Mouse (Mus musculus) embryonic fibroblast, embryonic 13.5 days (primary cell): ENCODE data around the gene Rint1. TPM values are rescaled to one million over a fixed set of nuclear protein-coding genes. Genes with fewer than 3 reads are reported as not detected.
A peak's percentile ranks its signal among the peaks of the same experiment; 100 is the strongest.

Source experiments
- H3K27ac ChIP-seq: 2 replicates; pipeline ENCODE4 v1.5.1; 2012; ENCODE audit warnings: low read length, control low read depth, inconsistent platforms; ENCODE audit not compliant: insufficient read depth
- H3K4me1 ChIP-seq: 2 replicates; pipeline ENCODE4 v1.6.1; 2011; ENCODE audit warnings: low read length; ENCODE audit not compliant: control insufficient read depth, insufficient read depth
- H3K4me3 ChIP-seq: 2 replicates; pipeline ENCODE4 v1.5.1; 2011; ENCODE audit warnings: mild to moderate bottlenecking, control low read depth, low read length; ENCODE audit not compliant: insufficient read depth
- CTCF ChIP-seq: IDR thresholded peaks from 2 replicates; pipeline ENCODE4 v1.5.1; 2011; ENCODE audit warnings: mild to moderate bottlenecking, control low read depth, low read length, moderate library complexity, borderline replicate concordance; ENCODE audit not compliant: insufficient read depth
- POLR2A ChIP-seq: IDR thresholded peaks from 2 replicates; pipeline ENCODE4 v1.6.1; 2011; ENCODE audit warnings: low read depth, mild to moderate bottlenecking, control low read depth, low read length, moderate library complexity
- polyA plus RNA-seq: library from polyadenylated mRNA; stranded (reverse); fragments of >200 nt; gene quantifications from 2 replicates; pipeline ENCODE4 v1.2.4, GENCODE M21; 2011; ENCODE audit warnings: low read depth; ENCODE audit not compliant: missing spikeins, insufficient read length

Gene Rint1
- 31.8 TPM in 2 replicates for polyA plus RNA-seq

DNA sequence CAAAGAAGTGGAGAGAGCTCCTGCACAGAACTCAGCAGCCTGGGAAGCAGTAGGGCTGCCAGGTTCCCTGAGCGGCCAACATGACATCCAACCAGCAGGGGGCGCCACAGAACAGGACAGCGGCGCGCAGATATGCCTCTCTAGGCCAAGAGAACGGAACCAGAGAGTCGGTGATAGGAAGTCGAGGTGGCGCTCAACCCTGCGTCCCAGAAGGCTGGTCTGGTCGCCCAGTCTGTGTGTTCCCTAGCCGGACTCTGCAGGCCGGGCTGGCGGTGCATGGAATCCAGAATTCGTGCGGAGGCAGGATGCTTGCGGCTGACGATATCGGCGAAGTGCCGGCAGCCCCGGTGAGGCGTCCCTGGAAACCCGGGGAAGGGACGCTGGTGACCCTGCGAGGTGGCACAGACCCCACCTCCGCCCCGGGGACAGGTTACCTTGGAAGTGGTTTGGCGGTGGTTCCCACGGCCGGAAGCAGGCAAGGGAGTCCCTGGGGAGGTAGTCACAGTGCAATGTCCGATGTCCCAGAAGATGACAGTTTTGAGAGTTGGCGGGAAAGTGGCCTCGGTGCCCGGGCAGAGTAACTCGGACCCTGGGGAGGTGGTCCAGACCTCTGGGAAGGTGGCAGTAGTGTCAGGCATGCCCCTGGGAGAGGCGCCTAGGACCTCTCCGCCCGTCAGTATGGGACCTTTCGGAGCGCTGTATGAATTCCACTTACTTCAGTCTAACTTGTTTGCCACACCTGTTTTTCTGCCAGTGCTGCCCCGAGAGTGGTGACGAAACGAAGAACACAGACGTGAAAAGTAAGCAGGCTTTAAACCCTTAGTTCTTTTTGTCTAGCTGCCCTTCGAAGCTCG is at the start of gene Rint1:
Gene Rint1, plus strand, starts transcription at position 176 of the 854 bp plus-strand sequence.
- TF ChIP-seq CTCF (peak; percentile 93), POLR2A (peak; percentile 98)
- no peak within 1 kb of the TSS for H3K27ac ChIP-seq
- no peaks in the 10 kb centered on the region for H3K4me1 ChIP-seq
- H3K4me3 ChIP-seq: peak within 1 kb of the TSS; percentile 76

DNA sequence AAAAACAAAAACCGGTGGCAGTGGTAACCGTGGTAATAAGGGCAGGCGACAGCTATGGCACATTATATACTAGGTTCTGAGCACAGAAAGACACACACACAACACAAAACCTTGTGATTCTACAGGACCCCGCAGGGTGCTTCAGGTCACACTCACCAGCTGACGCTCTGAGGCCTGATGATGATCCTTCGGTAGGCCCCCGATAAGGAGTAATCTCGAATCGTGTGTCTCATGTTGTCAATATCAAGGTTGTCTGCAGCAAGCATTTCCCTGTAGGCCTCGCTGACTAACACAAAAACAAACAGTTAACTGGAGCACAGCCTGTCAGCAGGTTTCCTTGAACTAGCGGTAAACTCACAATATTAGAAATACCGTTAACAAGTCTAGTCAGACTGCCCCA is 44.2 kb upstream of the Rint1 start:
- no peak overlapping the region for H3K4me3 ChIP-seq
- no peak overlapping the region for H3K27ac ChIP-seq
- TF ChIP-seq CTCF (no peak), POLR2A (no peak)
- H3K4me1 ChIP-seq: no peaks in the 10 kb centered on the region

DNA sequence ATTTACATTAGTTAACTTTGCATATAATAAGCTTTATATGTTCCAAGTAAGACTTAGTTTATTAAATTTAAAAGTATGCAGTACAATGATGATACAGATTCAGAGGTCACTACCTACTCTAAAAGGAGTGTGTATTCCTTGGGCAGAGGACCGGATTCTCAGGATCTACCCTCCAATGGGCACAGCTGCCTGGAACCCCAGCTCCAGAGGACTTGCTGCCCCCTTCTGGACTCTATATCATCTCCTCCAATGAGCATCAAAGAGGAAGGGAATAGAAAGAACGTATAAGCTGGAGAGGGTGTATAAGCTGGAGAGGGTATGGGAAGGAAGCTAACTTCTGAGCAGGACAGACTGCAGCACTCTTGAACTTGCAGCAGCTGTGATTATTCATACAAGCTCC is 37.6 kb upstream of the Rint1 start:
- no peak for TF ChIP-seq CTCF
- TF ChIP-seq POLR2A: no peak

DNA sequence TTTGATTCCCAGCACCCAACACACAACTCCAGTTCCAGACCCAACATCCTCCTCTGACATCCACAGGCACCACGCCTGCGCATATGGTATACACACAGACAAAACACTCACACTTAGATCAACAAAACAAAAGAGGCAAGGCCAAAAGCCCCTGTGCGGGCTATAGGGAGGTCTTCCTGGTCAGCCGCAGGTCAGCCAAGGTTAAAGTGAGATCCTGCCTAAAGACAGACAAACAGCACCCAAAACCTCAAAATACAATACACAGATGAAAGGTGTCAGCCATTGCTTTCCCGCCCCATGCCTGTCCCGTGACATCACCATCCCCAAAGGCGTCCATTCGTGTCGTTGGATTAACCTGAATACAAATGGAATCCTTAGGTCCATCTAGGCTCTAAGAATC is 31.9 kb upstream of the Rint1 start:
- no peaks in the 10 kb centered on the region for H3K4me1 ChIP-seq
- TF ChIP-seq POLR2A: no peak
- no peak for TF ChIP-seq CTCF
- H3K4me3 ChIP-seq: no peak overlapping the region
- no peak overlapping the region for H3K27ac ChIP-seq

More for the DNA sequence above, 37.6 kb upstream of the Rint1 start:
- H3K4me3 ChIP-seq: no peak overlapping the region
- H3K27ac ChIP-seq: no peak overlapping the region
- no peaks in the 10 kb centered on the region for H3K4me1 ChIP-seq

DNA sequence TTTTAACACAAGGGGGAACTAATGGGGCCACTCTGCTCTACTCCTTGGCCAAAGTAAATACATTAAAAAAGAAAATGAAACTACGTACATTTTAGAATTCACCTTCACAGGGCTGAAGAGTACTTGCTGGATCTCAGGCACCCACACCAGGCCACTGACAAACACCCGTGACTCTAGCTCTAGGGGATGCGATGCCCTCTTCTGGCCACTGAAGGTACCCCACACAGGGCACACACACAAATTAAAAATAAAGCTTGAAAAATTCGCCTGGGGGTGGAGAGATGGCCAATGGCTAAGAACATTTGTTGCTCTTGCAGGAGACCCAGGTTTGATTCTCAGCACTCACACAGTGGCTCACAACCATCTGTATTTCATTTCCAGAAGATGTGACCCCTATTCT is 31.1 kb upstream of the Rint1 start:
- TF ChIP-seq POLR2A (no peak), CTCF (no peak)
- Histone ChIP-seq H3K4me1 (no peaks in the 10 kb centered on the region), H3K27ac (no peak overlapping the region)

DNA sequence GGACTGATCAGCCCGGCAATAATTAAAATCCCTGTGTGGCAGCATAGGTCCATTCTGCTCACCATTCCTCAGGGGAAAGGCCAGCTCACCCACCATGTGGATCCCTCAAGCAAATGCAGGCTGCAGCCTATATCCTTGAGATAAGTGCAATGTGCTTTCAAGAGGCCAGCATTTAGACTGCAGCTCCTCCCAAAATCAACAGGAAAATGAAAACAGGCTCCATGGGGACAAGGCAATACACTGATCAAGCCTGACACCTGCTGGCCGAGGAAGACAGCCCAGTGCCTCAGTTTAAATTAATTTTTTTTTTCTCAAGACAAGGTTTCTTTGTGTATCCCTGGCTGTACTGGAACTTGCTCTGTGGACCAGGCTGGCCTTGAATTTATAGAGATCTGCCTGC is 28.9 kb upstream of the Rint1 start:
- no peak for TF ChIP-seq POLR2A
- peak; percentile 63; the same call in 1 of the 2 replicates for TF ChIP-seq CTCF
- H3K4me3 ChIP-seq: no peak overlapping the region
- no peak overlapping the region for H3K27ac ChIP-seq
- H3K4me1 ChIP-seq: no peaks in the 10 kb centered on the region

More for the DNA sequence above, 31.1 kb upstream of the Rint1 start:
- H3K4me3 ChIP-seq: no peak overlapping the region

DNA sequence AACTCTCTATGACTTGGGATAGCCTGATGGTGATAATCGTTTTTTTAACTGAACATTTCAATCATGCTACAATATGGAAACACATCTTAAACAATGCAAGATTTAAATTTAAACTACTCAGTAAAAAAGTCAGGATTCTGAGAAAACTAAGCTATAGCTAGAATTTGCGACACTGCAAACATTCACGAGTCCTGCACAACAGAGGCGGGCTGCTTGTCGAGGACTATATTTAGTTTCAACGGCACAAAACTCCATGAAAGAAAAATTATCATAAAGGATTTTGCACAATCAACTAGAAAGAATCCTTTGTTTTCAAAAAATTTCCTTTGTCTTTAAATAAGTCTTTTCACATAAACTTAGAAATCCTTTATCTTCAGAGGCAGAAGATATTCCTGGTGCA is 25.0 kb upstream of the Rint1 start:
- Histone ChIP-seq H3K4me3 (no peak overlapping the region), H3K27ac (no peak overlapping the region), H3K4me1 (no peaks in the 10 kb centered on the region)
- TF ChIP-seq POLR2A (no peak), CTCF (no peak)

DNA sequence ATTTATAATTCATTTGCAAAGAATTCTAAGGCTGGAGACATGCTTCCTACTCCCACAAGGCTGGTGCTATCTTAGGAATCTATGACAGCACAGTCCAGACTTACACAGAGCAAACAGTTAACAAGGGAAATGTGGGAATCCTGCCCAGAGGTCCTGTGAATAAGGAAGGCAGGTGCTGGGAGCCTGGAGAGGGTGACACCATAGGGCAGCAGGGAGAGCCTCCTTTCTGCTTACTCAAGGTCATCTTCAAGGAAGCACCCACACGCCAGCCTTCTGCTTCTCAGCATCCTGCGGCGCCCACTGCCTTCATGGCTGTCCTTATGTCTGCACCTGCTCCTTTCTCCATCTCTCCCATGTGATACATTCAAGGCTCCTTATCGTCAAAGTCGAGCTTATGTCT is 23.0 kb upstream of the Rint1 start:
- H3K27ac ChIP-seq: no peak overlapping the region
- no peaks in the 10 kb centered on the region for H3K4me1 ChIP-seq
- H3K4me3 ChIP-seq: no peak overlapping the region
- TF ChIP-seq CTCF (no peak), POLR2A (no peak)

DNA sequence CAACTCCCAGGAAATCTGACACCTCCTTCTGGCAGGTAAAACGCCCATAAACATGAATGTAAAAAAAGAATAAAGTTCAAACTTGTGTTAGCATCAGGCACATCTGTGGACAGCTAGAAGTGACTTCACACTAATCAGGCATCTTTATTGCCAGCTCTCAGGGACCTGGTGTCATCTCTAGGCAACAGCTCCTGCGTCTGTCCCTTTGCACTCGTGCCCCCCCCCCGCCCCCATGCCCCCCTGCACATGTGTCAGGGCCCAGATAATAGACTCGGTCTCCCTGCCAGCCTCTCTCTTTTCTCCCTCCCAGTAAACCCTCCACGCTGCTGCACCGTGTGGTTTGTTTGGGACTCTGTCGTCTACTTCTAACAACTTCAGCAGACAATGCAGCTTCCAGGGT is 16.4 kb upstream of the Rint1 start:
- TF ChIP-seq POLR2A: no peak
- no peak for TF ChIP-seq CTCF
- Histone ChIP-seq H3K27ac (no peak overlapping the region), H3K4me3 (no peak overlapping the region), H3K4me1 (no peaks in the 10 kb centered on the region; the same call in 1 of the 2 replicates)

DNA sequence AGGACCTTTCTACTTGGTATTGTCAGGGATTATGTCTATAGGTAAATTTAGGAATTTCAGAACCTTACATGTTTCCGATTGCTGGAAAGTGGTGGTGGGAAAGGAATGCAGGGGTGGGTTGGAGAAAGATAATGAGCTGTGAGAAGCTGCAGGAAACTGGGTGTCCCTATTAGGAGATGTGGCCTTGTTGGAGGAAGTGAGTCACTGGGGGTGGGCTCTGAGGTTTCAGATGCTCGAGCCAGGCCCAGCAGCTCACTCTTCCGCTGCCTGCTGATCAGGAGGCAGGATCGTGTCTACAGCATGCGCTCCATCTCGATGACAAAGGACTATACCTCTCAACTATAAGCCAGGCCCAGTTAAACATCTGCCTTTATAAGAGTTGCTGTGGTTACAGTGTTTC is 13.3 kb upstream of the Rint1 start:
- Histone ChIP-seq H3K27ac (peak overlapping the region; percentile 48), H3K4me1 (no peaks in the 10 kb centered on the region; the same call in 1 of the 2 replicates), H3K4me3 (no peak overlapping the region)
- TF ChIP-seq POLR2A (0 out of 2 replicates have a peak, but pooled peaks have one; percentile 36), CTCF (no peak)
